Comparison of ENCODE assay signal across 15 mouse cellular contexts in the genomic region with DNA sequence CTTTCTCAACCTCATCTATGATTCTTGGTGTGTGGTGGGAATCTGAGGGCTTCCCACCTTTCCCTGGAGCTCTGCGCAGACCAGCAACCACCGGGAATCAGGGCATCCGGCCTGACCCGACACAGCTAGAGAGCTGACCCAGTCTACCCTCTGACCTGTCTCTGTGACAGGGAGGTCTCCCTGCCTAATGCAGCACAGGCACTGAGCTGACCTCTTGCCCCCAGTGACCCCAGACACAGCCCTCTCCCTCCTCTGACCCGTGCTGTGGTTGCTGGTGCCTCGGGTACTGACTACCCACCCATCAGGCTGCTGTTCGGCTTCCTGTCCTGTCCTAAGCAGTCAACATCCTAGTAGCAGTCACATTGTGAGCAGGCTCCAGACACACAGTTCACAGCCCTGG. TPM values are rescaled to one million over a fixed set of nuclear protein-coding genes. Genes with fewer than 3 reads are reported as not detected.
DNase-seq lines count a peak whose midpoint lies in the region; ATAC-seq and TF ChIP-seq lines count a peak whose summit lies in the region.
"Had no signal": no experiment of that assay in that cellular context is flagged by ENCODE, and none has a peak within 500 bp of the region (broad histone marks: within the 10 kb centered on the region; RNA-seq: fewer than 3 reads in every experiment).

No protein-coding gene starts in this region.

- TF ChIP-seq EP300 in liver, postnatal 0 days (IDR thresholded peaks at IDR 0.05; ENCODE audit: low read depth), result no peak

- H3K9me3 ChIP-seq in liver, embryonic 13.5 days (replicated peaks), result no peaks in the 10 kb centered on the region
- H3K9me3 ChIP-seq in liver, postnatal 0 days (ENCODE audit: low read length), result no peaks in the 10 kb centered on the region
- H3K9me3 ChIP-seq in embryonic facial prominence, embryonic 13.5 days, result no peaks in the 10 kb centered on the region
- no peaks in the 10 kb centered on the region for H3K9me3 ChIP-seq in limb, embryonic 10.5 days (replicated peaks)
- no peaks in the 10 kb centered on the region for H3K9me3 ChIP-seq in neural tube, embryonic 13.5 days

- no peak overlapping the region for H3K9ac ChIP-seq in liver, embryonic 13.5 days
- no peak overlapping the region for H3K9ac ChIP-seq in liver, postnatal 0 days (replicated peaks)
- H3K9ac ChIP-seq in embryonic facial prominence, embryonic 13.5 days, result 0 out of 2 replicates have a peak overlapping the region, but pooled peaks have one; percentile 27
- no peak overlapping the region for H3K9ac ChIP-seq in neural tube, embryonic 13.5 days

- no peaks in the 10 kb centered on the region for H3K27me3 ChIP-seq in liver, embryonic 13.5 days
- H3K27me3 ChIP-seq in liver, postnatal 0 days (ENCODE audit: insufficient read depth, low read length), result no peaks in the 10 kb centered on the region
- no peaks in the 10 kb centered on the region for H3K27me3 ChIP-seq in embryonic facial prominence, embryonic 13.5 days
- no peaks in the 10 kb centered on the region for H3K27me3 ChIP-seq in limb, embryonic 10.5 days (ENCODE audit: low read depth, poor library complexity, severe bottlenecking)
- no peaks in the 10 kb centered on the region for H3K27me3 ChIP-seq in neural tube, embryonic 13.5 days

- no peak overlapping the region for H3K27ac ChIP-seq in liver, embryonic 13.5 days
- no peak overlapping the region for H3K27ac ChIP-seq in liver, postnatal 0 days (ENCODE audit: low read depth)
- peak overlapping the region; percentile 17; the same call in 1 of the 2 replicates for H3K27ac ChIP-seq in embryonic facial prominence, embryonic 13.5 days
- H3K27ac ChIP-seq in limb, embryonic 10.5 days, result peak overlapping the region; percentile 99
- H3K27ac ChIP-seq in neural tube, embryonic 13.5 days (replicated peaks), result peak overlapping the region; percentile 98; the same call in 1 of the 2 replicates
- H3K27ac ChIP-seq: heart, adult 2 months had no signal

- no peak for DNase-seq in liver, embryonic 13.5 days
- no peak for DNase-seq in liver, postnatal 0 days
- peak; percentile 43 for DNase-seq in limb, embryonic 10.5 days (ENCODE audit: low spot score)
- DNase-seq in adrenal gland, adult (ENCODE audit: inconsistent age in 2 of 2, low spot score in 1 of 2), result no peak
- DNase-seq in frontal cortex, postnatal 36 days (ENCODE audit: low spot score in 2 of 2), result no peak
- no peak for DNase-seq in kidney, adult 9 months
- DNase-seq: adrenal gland, postnatal 25 days; cerebellum, postnatal 14 days; heart, adult 2 months; heart, postnatal 36 days; kidney, postnatal 36 days; liver had no signal

- H3K36me3 ChIP-seq in liver, embryonic 13.5 days, result no peaks in the 10 kb centered on the region
- H3K36me3 ChIP-seq in liver, postnatal 0 days (replicated peaks; ENCODE audit: insufficient read depth, low read length), result no peaks in the 10 kb centered on the region
- H3K36me3 ChIP-seq in embryonic facial prominence, embryonic 13.5 days, result peaks cover 77% of the 10 kb centered on the region
- H3K36me3 ChIP-seq in limb, embryonic 10.5 days, result peaks cover 76% of the 10 kb centered on the region
- H3K36me3 ChIP-seq in neural tube, embryonic 13.5 days, result peaks cover 74% of the 10 kb centered on the region

- no peak for TF ChIP-seq CTCF in liver, postnatal 0 days (IDR thresholded peaks at IDR 0.05; ENCODE audit: low read depth)

- 0 out of 2 replicates have a peak, but pooled peaks have one; percentile 21 for ATAC-seq in liver, embryonic 13.5 days (ENCODE audit: low read depth)
- no peak for ATAC-seq in liver, postnatal 0 days
- no peak for ATAC-seq in embryonic facial prominence, embryonic 13.5 days (ENCODE audit: insufficient number of reproducible peaks, insufficient read depth, low FRiP score, low TSS enrichment, low read depth)
- ATAC-seq in neural tube, embryonic 13.5 days (ENCODE audit: low read depth), result no peak
- ATAC-seq: intestine, postnatal 0 days had no signal

- no peak overlapping the region for H3K4me3 ChIP-seq in liver, embryonic 13.5 days (replicated peaks)
- no peak overlapping the region for H3K4me3 ChIP-seq in liver, postnatal 0 days (ENCODE audit: low read depth, low read length)
- no peak overlapping the region for H3K4me3 ChIP-seq in embryonic facial prominence, embryonic 13.5 days
- H3K4me3 ChIP-seq in limb, embryonic 10.5 days, result no peak overlapping the region
- H3K4me3 ChIP-seq in neural tube, embryonic 13.5 days, result no peak overlapping the region
- H3K4me3 ChIP-seq: heart, adult 2 months had no signal

- WGBS in liver, embryonic 13.5 days (ENCODE audit: insufficient replicate concordance), result 65% methylated on average over 7 of the region's 7 CpGs
- WGBS in liver, postnatal 0 days (ENCODE audit: insufficient replicate concordance), result 49% methylated on average over 7 of the region's 7 CpGs
- WGBS in embryonic facial prominence, embryonic 13.5 days, result 29% methylated on average over 7 of the region's 7 CpGs
- 24% methylated on average over 7 of the region's 7 CpGs for WGBS in limb, embryonic 10.5 days
- whole genome bisulfite sequencing in neural tube, embryonic 13.5 days, result 45% methylated on average over 7 of the region's 7 CpGs

- H3K4me2 ChIP-seq in liver, embryonic 13.5 days, result no peak overlapping the region
- H3K4me2 ChIP-seq in liver, postnatal 0 days (ENCODE audit: low read depth, low read length), result no peak overlapping the region
- H3K4me2 ChIP-seq in embryonic facial prominence, embryonic 13.5 days, result no peak overlapping the region
- H3K4me2 ChIP-seq in neural tube, embryonic 13.5 days, result no peak overlapping the region

- peaks cover 17% of the 10 kb centered on the region for H3K4me1 ChIP-seq in liver, embryonic 13.5 days (replicated peaks)
- 0 out of 2 replicates have a peak, but pooled peaks cover 2% of the 10 kb centered on the region for H3K4me1 ChIP-seq in liver, postnatal 0 days (ENCODE audit: insufficient read depth)
- peaks cover 72% of the 10 kb centered on the region for H3K4me1 ChIP-seq in embryonic facial prominence, embryonic 13.5 days
- H3K4me1 ChIP-seq in limb, embryonic 10.5 days, result peaks cover 89% of the 10 kb centered on the region
- peaks cover 61% of the 10 kb centered on the region for H3K4me1 ChIP-seq in neural tube, embryonic 13.5 days (replicated peaks)

RNA-seq across cellular contexts. Expression of gene Src, which starts 48.6 kb away (rescaled TPM):
- 2.0 TPM in 2 replicates for polyA plus RNA-seq in liver, embryonic 13.5 days (2015; fragmentation: Nextera tagmentation; extraction: Ambion mirVana)
- 1.6 and 1.8 TPM in 2 replicates for polyA plus RNA-seq in liver, postnatal 0 days (2015; fragmentation: Nextera tagmentation; extraction: Ambion mirVana)
- polyA plus RNA-seq in embryonic facial prominence, embryonic 13.5 days (2015; fragmentation: Nextera tagmentation; extraction: Ambion mirVana), result 21.5 and 22.1 TPM in 2 replicates
- polyA plus RNA-seq in limb, embryonic 10.5 days (2016; fragmentation: Nextera tagmentation; extraction: Ambion mirVana), result 21.7 and 26.2 TPM in 2 replicates
- 32.0 and 32.5 TPM in 2 replicates for polyA plus RNA-seq in neural tube, embryonic 13.5 days (2015; fragmentation: Nextera tagmentation; extraction: Ambion mirVana)

Comparison
In these comparisons a context has a peak if more than half of its experiments do, and no peak if none do; other contexts are left out.
1. H3K27ac ChIP-seq: peak in embryonic facial prominence, embryonic 13.5 days (single experiment), limb, embryonic 10.5 days (single experiment) and neural tube, embryonic 13.5 days (single experiment); none in liver, embryonic 13.5 days (single experiment) and liver, postnatal 0 days (single experiment).